Mouse (Mus musculus): Measurements from ENCODE around the gene Rfx3. TPM values are rescaled to one million over a fixed set of nuclear protein-coding genes. Genes with fewer than 3 reads are reported as not detected.

The Rfx3 gene
- polyA plus RNA-seq, 1 experiment from 2014 or later, result 26.8 TPM

DNA sequence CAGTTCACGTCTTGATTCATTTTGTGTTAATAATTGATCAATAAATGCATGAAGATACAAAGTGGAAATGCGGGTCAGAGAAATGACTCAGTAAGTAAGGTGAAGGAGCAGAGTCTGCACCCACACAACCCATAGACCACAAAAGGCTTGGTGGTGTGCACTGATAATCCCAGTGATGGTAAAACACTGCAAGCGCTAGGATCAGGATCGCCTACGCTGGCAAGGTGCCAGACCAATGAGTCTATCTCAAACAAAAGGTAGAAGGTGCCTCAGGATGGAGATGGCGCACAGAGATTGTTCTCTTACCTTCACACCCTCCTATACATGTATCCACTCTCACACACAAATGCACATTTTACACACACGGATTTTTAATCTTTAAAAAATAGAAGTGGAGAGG is 18.2 kb downstream of the Rfx3 start:
- Histone ChIP-seq H3K27me3 (replicated peaks) (no peaks in the 10 kb centered on the region), H3K4me3 (no peak overlapping the region), H3K4me2 (replicated peaks) (no peak overlapping the region), H3K4me1 (0 out of 2 replicates have a peak, but pooled peaks cover 4% of the 10 kb centered on the region), H3K27ac (no peak overlapping the region), H3K36me3 (no peaks in the 10 kb centered on the region), H3K9me3 (no peaks in the 10 kb centered on the region), H3K9ac (no peak overlapping the region)
- WGBS, result 86% methylated on average over 7 of the region's 7 CpGs
- ATAC-seq (ENCODE audit: low FRiP score, low read depth), result no peak

DNA sequence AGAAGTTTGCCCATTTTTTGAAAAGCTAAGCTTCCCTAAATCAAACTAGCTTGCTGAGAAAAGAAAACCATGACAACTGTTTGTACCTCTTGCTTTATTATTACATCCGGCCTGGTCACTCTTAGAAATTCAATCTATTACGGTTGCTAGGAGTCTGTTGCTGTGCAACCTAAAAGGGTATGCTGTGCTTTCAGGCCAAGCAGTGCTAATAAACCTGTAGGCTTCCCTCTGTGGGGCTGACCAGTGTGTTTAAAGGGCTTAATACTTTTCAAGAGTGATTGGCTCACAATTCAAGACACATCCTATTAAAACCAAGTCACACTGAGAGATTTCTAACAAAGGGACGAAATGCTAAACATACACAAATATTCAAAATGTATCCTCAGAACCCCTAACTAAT is 22.2 kb downstream of the Rfx3 start:
- ATAC-seq (ENCODE audit: low FRiP score, low read depth), result 0 out of 2 replicates have a peak, but pooled peaks have one; percentile 44
- H3K4me1 ChIP-seq, result peaks cover 13% of the 10 kb centered on the region

DNA sequence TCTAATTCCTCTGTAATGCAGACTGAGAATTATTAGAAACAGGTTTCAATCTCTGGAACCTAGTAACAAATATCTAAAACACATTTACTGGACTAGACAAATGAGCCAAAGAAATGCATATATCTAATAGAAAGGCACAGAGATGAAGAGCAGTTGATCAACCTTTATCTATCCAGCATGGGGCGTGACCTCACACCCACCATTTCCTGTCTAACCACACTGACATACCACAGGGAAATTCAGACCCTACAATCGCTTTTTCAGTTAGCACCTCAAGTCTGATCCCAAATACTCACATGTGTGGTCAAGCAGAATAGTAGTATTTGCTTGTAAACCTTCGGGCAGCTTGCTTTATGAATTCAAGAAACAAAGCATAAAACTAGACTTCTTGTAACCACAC is 43.4 kb downstream of the Rfx3 start:
- no peak overlapping the region for H3K27ac ChIP-seq
- no peaks in the 10 kb centered on the region for H3K27me3 ChIP-seq (replicated peaks)
- H3K4me3 ChIP-seq, result no peak overlapping the region
- no peak overlapping the region for H3K4me2 ChIP-seq (replicated peaks)
- no peaks in the 10 kb centered on the region for H3K9me3 ChIP-seq
- 93% methylated on average over 3 of the region's 3 CpGs for WGBS
- no peaks in the 10 kb centered on the region for H3K4me1 ChIP-seq
- ATAC-seq (ENCODE audit: low FRiP score, low read depth), result no peak
- no peaks in the 10 kb centered on the region for H3K36me3 ChIP-seq
- H3K9ac ChIP-seq, result no peak overlapping the region

More for the DNA sequence above, 22.2 kb downstream of the Rfx3 start:
- no peak overlapping the region for H3K9ac ChIP-seq
- H3K27me3 ChIP-seq (replicated peaks), result no peaks in the 10 kb centered on the region
- H3K4me2 ChIP-seq (replicated peaks), result no peak overlapping the region
- WGBS, result 30% methylated on average over 3 of the region's 3 CpGs
- no peaks in the 10 kb centered on the region for H3K36me3 ChIP-seq
- no peak overlapping the region for H3K4me3 ChIP-seq
- H3K27ac ChIP-seq, result no peak overlapping the region
- H3K9me3 ChIP-seq, result no peaks in the 10 kb centered on the region

DNA sequence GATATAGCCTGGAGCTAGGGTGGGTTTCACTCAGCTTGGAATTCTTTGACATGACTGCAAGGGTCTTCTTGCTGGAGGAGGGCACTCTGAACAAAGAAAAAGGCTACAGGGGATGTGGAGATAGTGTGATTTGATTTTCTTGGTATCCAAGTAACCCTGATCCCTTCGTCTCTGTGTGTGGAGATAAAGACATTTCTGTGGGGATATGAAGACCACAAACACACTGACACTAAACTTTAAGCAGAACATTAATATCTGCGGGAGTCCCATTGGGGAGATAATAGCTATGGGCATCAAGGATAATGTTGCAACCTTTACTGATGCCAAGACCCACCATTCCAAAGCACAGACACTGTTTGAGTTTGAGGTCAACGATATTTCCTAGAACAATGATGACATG is 49.7 kb downstream of the Rfx3 start:
- WGBS, result 97% methylated on average over 3 of the region's 3 CpGs
- no peak for ATAC-seq (ENCODE audit: low FRiP score, low read depth)
- no peak overlapping the region for H3K4me3 ChIP-seq

DNA sequence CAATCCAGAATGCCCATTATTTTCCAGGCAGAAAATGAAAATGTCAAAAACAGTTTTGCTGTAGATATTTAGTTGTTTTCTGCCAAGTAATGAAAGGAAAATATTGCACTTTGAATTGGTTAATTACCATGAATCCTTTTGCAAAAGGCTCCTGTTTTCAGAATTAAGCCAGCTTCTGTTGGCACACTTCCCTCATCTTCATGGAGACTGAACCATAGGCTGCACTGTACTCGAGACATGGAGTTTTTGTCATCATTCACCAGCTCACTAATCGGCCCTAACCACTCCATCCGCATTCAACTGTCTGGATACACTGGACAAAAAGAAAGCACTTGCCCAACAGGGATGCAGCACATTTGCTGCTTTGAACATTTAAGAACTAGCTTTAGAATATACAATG is 75.5 kb downstream of the Rfx3 start:
- no peak overlapping the region for H3K27ac ChIP-seq
- no peak for ATAC-seq (ENCODE audit: low FRiP score, low read depth)

More for the DNA sequence above, 49.7 kb downstream of the Rfx3 start:
- no peaks in the 10 kb centered on the region for H3K9me3 ChIP-seq
- H3K27ac ChIP-seq, result no peak overlapping the region
- no peaks in the 10 kb centered on the region for H3K4me1 ChIP-seq
- no peaks in the 10 kb centered on the region for H3K27me3 ChIP-seq (replicated peaks)
- no peak overlapping the region for H3K9ac ChIP-seq
- no peak overlapping the region for H3K4me2 ChIP-seq (replicated peaks)
- H3K36me3 ChIP-seq, result no peaks in the 10 kb centered on the region

DNA sequence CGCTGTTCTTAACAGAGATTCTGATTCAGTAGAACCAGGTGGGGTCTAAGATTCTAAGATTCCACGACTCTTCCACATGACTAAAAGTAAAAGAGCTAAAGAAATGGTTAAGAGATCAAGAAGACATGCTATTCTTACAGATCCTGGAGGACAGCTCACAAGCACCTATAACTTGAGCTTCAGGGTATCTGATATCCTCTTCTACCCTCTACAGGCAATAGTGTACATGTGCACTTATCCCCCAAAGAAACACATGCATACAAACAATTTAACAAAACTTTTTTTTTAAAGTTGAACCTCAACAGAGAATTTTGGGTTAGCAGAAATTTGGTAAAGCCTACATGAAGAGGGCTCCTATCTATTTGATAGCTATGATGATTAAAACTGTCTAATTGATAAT is 79.8 kb downstream of the Rfx3 start:
- Histone ChIP-seq H3K36me3 (no peaks in the 10 kb centered on the region), H3K9me3 (no peaks in the 10 kb centered on the region), H3K27me3 (replicated peaks) (no peaks in the 10 kb centered on the region), H3K27ac (no peak overlapping the region), H3K4me2 (replicated peaks) (no peak overlapping the region), H3K4me3 (no peak overlapping the region), H3K4me1 (no peaks in the 10 kb centered on the region), H3K9ac (no peak overlapping the region)
- ATAC-seq (ENCODE audit: low FRiP score, low read depth), result no peak
- WGBS, result 96% methylated on average over 2 of the region's 2 CpGs

More for the DNA sequence above, 75.5 kb downstream of the Rfx3 start:
- no peaks in the 10 kb centered on the region for H3K27me3 ChIP-seq (replicated peaks)
- no peaks in the 10 kb centered on the region for H3K9me3 ChIP-seq
- no peak overlapping the region for H3K9ac ChIP-seq
- 72% methylated on average over 3 of the region's 3 CpGs for WGBS
- no peaks in the 10 kb centered on the region for H3K36me3 ChIP-seq
- H3K4me1 ChIP-seq, result no peaks in the 10 kb centered on the region
- H3K4me3 ChIP-seq, result no peak overlapping the region
- H3K4me2 ChIP-seq (replicated peaks), result no peak overlapping the region

DNA sequence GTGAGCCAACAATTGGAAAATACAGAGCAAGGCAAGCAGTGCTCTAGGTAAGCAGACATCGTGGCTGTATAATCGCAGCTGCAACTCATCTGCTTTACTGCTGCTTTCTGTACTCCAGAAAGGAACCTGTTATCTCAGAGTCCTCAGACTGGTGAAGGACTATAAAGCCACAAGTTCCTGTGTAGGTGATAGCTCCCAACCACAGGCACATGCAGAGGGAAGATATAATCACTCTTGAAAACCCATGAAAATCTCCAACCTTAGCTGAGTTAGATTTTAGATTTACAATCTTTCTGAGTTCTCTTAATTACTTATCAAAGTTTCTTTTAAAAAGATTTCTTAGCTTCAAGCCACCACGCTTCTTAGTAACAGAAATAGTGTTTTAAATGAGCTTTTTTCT is 84.6 kb downstream of the Rfx3 start:
- no peak overlapping the region for H3K9ac ChIP-seq
- H3K36me3 ChIP-seq, result no peaks in the 10 kb centered on the region
- no peaks in the 10 kb centered on the region for H3K27me3 ChIP-seq (replicated peaks)
- H3K9me3 ChIP-seq, result no peaks in the 10 kb centered on the region
- H3K4me1 ChIP-seq, result no peaks in the 10 kb centered on the region
- no peak for ATAC-seq (ENCODE audit: low FRiP score, low read depth)
- no peak overlapping the region for H3K4me3 ChIP-seq
- H3K27ac ChIP-seq, result no peak overlapping the region
- H3K4me2 ChIP-seq (replicated peaks), result no peak overlapping the region
- WGBS, result 89% methylated on average over 3 of the region's 3 CpGs

DNA sequence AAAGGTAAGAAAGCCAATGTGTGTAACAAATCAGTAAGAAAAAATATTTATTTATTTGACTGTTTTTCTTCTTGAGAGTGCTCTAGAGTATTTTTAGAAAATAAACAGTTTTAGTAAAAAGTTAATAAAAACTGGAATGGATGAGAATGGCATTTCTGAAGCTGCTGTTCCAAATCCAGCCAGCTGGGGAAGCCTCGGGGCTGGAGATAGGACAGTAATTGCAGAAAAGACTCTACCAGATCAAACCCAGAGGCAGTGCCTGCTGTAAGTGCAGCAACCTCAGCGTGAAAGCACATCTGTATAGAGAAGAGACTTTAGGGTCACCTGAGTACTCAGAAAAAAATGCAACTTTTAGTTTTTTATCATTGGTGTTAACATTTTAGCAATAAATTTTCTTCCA is 91.9 kb downstream of the Rfx3 start:
- ATAC-seq (ENCODE audit: low FRiP score, low read depth), result no peak
- H3K4me1 ChIP-seq, result no peaks in the 10 kb centered on the region
- no peaks in the 10 kb centered on the region for H3K9me3 ChIP-seq
- H3K9ac ChIP-seq, result no peak overlapping the region
- H3K36me3 ChIP-seq, result no peaks in the 10 kb centered on the region
- WGBS, result 65% methylated on average over 2 of the region's 2 CpGs
- H3K4me3 ChIP-seq, result no peak overlapping the region
- H3K4me2 ChIP-seq (replicated peaks), result no peak overlapping the region
- no peaks in the 10 kb centered on the region for H3K27me3 ChIP-seq (replicated peaks)
- no peak overlapping the region for H3K27ac ChIP-seq

DNA sequence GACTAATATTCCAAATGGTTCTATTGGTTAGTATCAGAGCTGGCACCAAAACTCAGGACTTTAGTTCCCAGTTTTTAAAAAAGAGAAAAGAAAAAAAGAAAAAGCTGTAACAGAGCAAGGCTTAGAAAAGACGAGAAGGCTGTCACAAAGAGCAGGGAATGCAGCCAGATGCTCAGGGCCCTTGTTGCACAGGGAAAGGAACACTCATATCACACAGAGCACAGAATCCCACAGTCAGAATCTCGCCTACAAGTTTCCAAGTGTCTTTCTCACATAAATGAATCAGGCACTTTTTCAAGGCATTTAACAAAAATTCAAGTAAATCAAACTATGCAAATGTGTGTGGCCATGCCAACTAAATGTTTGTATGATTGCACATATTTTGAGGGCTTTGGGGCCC is 94.5 kb downstream of the Rfx3 start:
- Histone ChIP-seq H3K4me2 (replicated peaks) (no peak overlapping the region), H3K4me3 (no peak overlapping the region), H3K9me3 (no peaks in the 10 kb centered on the region), H3K9ac (no peak overlapping the region), H3K27ac (no peak overlapping the region), H3K4me1 (no peaks in the 10 kb centered on the region), H3K36me3 (no peaks in the 10 kb centered on the region), H3K27me3 (replicated peaks) (no peaks in the 10 kb centered on the region)
- ATAC-seq (ENCODE audit: low FRiP score, low read depth), result no peak
- 63% methylated on average over 2 of the region's 2 CpGs for WGBS

DNA sequence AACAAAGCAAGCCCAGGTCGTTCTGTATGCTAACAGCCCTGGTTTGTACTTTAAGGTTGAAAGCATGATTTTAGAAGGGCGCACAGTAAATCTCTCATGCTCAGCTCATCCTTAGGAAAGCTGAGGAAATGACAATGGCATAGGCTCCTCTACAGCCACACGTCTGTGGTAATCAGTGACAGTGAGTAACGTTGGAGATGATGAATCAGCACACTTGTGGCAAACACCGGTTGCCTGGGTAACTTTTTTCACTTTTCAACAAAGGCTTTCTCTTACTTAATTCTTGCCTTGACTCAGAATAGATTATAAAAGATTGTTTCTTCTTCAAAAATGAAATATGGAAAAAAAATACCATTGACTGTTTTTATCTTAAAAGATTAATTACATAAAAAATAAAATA is 104.0 kb downstream of the Rfx3 start:
- H3K36me3 ChIP-seq, result no peaks in the 10 kb centered on the region
- H3K4me2 ChIP-seq (replicated peaks), result no peak overlapping the region
- peaks cover 4% of the 10 kb centered on the region; the same call in 1 of the 2 replicates for H3K4me1 ChIP-seq
- H3K9ac ChIP-seq, result no peak overlapping the region
- 50% methylated on average over 5 of the region's 5 CpGs for WGBS
- H3K4me3 ChIP-seq, result no peak overlapping the region
- no peaks in the 10 kb centered on the region for H3K27me3 ChIP-seq (replicated peaks)
- H3K27ac ChIP-seq, result no peak overlapping the region
- ATAC-seq (ENCODE audit: low FRiP score, low read depth), result no peak
- H3K9me3 ChIP-seq, result no peaks in the 10 kb centered on the region

DNA sequence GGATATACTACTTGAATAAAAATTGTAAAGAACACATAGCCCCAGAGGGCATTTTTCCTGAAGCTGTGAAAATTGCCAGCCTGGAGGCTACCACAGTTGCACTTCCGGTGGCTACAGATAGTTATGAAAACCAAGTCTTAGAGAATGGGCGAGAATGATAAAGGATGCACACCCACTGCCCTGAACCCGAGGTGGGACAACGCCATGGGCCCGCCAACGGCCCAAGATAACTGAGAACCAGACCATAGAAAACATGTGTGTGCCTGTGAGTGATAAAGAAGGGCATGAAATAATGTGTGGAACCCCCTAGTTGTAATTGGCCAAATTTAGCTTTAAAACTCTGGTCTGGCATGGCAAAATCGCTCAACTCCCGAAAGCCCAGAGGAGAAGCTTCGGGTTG is 105.0 kb downstream of the Rfx3 start:
- Histone ChIP-seq H3K4me3 (no peak overlapping the region), H3K9ac (no peak overlapping the region), H3K4me1 (peaks cover 4% of the 10 kb centered on the region; the same call in 1 of the 2 replicates), H3K9me3 (no peaks in the 10 kb centered on the region), H3K4me2 (replicated peaks) (no peak overlapping the region), H3K27ac (no peak overlapping the region), H3K27me3 (replicated peaks) (no peaks in the 10 kb centered on the region), H3K36me3 (no peaks in the 10 kb centered on the region)
- 89% methylated on average over 9 of the region's 9 CpGs for WGBS
- ATAC-seq (ENCODE audit: low FRiP score, low read depth), result no peak

DNA sequence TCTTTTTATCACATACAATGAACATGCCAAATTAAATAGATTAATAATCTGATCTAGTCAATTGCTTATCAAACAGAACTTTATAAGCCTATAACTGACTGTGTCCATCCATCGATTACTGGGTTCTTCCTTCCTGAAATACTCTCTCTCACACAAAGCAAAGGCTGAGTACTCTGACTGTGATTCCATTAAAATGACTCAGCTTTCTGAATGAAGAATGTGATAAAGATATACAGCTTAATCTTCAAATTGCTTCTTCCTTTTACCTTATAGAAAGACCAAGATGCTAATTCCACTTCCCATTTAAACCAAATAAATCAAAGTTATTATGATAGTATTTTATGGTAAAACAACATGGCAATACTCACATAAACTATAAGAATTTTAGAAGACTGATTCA is 105.8 kb downstream of the Rfx3 start:
- WGBS, result 48% methylated on average over 1 of the region's 1 CpGs

DNA sequence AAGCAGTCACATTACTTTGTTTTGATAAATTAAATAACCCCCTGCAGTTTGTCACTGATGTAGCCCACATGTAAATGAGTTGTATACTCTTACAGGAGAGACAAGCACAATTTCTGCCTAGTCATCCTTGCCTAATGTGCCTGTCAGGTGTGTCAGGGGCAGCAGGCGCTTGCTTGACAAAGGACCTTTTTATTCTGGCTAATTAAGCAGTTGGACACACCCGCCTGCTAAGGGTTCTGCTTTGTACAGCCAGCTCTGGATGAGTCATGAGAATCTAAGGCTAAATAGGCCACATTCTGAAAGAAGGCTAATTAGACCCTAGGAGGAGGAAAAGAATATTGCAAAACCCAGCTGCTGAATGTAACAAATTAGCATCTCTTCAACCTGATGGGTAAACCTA is 106.3 kb downstream of the Rfx3 start:
- no peaks in the 10 kb centered on the region for H3K9me3 ChIP-seq

More for the DNA sequence above, 105.8 kb downstream of the Rfx3 start:
- peaks cover 4% of the 10 kb centered on the region; the same call in 1 of the 2 replicates for H3K4me1 ChIP-seq
- peaks cover 3% of the 10 kb centered on the region; the same call in 1 of the 2 replicates for H3K36me3 ChIP-seq
- H3K27me3 ChIP-seq (replicated peaks), result no peaks in the 10 kb centered on the region
- no peak overlapping the region for H3K27ac ChIP-seq
- H3K4me2 ChIP-seq (replicated peaks), result no peak overlapping the region
- H3K4me3 ChIP-seq, result no peak overlapping the region
- no peak overlapping the region for H3K9ac ChIP-seq
- no peaks in the 10 kb centered on the region for H3K9me3 ChIP-seq
- no peak for ATAC-seq (ENCODE audit: low FRiP score, low read depth)

More for the DNA sequence above, 106.3 kb downstream of the Rfx3 start:
- 16% methylated on average over 2 of the region's 2 CpGs for WGBS
- H3K4me3 ChIP-seq, result no peak overlapping the region
- H3K4me2 ChIP-seq (replicated peaks), result no peak overlapping the region
- H3K27ac ChIP-seq, result no peak overlapping the region
- peak; percentile 96 for ATAC-seq (ENCODE audit: low FRiP score, low read depth)
- peaks cover 3% of the 10 kb centered on the region; the same call in 1 of the 2 replicates for H3K36me3 ChIP-seq
- no peaks in the 10 kb centered on the region for H3K27me3 ChIP-seq (replicated peaks)
- H3K4me1 ChIP-seq, result peaks cover 4% of the 10 kb centered on the region; the same call in 1 of the 2 replicates
- H3K9ac ChIP-seq, result no peak overlapping the region
